Mouse (Mus musculus) spleen, adult 2 months (tissue): ENCODE results near the gene Sugt1.

ENCODE experiments used
- CTCF ChIP-seq: fragments of 200-500 bp; IDR thresholded peaks from 2 replicates; pipeline ENCODE4 v1.5.1; 2011; ENCODE audit warnings: mild to moderate bottlenecking, inconsistent platforms; ENCODE audit not compliant: insufficient read depth, insufficient read length, insufficient replicate concordance; ENCODE audit errors: extremely low read depth
- POLR2A ChIP-seq: fragments of 200-500 bp; IDR thresholded peaks from 2 replicates; pipeline ENCODE4 v1.6.1; 2011; ENCODE audit warnings: low read depth, low read length, inconsistent platforms

DNA sequence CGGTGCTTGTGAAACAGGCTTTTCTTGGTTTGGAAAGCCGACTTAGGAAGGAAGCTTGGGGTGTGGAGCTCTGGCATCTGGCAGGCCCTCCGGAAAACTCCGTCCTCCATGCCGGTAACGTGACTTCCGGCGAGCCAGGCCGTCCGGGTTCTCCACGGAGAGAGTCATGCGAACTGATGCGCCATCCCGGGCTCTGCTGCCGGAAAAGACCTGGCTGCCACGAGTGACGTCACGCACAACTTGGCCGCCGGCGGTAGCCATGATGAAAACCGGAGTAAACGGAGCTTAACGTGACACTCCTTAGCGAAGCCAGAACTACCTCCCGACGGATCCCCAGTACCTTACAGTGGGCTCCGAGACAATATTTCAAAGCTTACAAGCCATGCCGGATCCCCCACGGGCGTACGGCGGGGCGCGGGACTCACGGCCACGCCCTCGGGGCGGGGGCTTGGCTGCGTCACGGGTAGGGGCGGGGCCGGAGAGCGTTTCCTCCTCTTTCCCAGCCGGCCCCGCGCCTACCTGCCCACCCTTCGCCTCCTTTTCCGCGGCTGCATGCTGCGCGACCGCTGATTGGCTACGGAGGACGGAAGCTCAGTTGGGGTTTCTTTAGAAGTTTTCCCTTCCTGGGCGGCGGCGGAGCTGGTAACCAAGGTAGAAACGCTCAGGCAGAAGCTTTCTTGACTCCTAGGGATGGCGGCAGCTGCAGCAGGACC lies at the start of gene Sugt1:
- TF ChIP-seq CTCF (no peak), POLR2A (no peak; the same call in 1 of the 2 replicates)
